Mouse (Mus musculus): ENCODE data around the gene Fzd2. TPM values are rescaled to one million over a fixed set of nuclear protein-coding genes. Genes with fewer than 3 reads are reported as not detected.

Fzd2 gene
- polyA plus RNA-seq (2015; fragmentation: Nextera tagmentation; extraction: Ambion mirVana), result 8.4 and 8.8 TPM in 2 replicates

DNA sequence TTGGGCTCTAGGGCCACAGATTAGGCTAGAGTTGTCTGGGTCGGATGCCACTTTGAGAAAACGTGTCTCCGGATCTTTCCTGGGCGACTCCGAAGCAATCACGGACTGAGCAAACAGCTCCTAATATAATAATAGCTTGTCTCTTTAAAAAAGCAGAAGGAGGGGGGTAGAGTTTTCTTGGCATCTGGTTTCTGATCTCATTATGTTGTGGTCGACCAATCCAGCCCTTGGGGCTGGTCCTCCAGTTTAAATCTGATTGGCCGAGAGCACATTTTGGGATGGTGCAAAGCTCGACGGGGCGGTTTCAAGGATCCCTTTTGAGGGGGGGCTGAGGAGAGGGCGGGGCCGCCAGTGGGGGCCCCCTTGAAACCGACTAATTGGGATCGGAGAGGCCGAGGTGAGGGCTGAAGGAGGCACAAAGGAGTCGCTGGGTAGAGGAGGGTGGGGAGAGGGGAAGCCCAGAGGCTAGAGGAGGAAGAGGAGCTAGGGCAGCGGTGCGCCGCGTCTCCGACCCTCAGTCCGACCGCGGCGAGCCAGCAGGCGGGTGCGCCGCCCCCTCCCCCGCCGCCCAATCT is at the start of gene Fzd2:
Fzd2 (plus strand) TSS at position 387 of the 575 bp plus-strand sequence.

DNA sequence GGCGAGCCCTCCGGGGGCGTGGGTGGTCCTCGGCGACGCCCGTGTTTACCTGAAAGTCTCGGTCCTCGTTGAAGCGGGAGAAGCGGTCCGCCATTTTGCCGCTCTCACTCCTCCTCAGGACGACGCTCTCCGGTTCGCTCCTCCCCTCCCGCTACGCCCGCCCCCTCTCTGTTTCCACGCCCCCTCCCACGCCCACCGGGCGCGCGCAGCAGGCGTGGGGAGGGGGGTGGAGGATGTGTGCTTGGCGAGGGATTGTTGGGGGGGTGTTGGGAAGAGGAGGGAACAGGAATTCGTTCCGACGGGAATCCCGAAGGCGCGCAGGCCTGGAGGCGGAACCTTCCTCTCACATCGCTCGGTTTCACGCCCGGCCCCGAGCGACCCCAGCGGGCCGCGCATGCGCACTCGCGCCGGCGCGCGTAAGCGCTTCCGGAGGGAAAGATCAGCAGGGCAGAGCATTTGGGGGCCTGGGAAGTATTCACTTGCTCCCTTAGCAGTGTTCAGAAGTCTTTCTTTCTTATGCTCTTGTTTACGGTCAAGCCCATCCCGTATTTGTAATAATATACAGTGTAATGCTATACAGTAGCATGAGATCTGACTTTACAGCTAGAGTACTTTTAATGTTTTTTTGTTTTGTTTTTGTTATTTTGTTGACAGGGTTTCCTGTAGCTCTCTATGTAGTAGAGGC is 48.0 kb upstream of the Fzd2 start, which contains the start of gene Gpatch8:
Gpatch8 (minus strand) TSS at position 362 of the 685 bp plus-strand sequence.

DNA sequence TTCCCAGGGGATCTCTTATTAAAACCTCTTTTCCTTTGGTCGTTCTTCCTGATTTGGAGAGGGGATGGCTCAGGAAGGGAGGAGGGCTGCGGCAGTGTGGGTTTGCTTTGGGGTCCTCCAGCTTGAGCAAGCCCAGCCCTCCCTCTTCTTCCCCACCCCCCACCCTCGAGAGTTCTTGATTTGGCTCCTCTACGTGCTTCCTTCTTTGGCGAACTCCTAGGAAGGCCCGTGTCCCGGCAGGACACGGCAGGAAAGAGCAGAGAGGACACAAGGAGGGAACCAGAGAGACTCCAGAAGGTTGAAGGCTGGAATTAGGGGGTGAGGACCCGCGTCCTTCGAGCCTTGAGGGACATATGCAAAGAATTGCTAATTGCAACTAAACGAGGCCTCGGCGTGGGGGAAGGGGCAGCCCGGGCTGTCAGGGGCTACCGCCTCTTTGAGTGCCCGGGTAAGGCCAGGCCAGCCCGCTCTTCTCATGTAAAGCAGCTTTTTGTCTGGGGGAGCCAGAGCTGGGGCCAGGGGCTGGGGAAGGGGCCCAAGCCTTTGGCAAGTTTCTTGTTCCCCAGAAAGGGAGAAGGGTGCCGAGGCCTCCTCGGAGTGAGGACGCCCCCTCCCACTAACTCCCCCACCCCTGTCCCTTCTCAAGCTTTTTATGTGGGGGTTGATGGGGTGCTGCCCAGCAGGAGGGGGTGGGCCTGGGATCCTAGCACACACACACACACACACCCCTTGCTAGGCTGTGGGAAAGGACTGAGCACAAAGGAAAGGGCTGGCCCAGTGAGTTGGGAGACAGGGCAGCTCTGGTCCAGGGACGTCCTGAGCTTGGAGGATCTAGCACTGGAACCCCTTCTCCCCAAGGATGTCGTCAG is 24.8 kb upstream of the Fzd2 start, which contains the start of gene Gm11627:
Gm11627 (minus strand) TSS at position 297 of the 869 bp plus-strand sequence.

Other genes with a start within 250 kb of the Fzd2 start
- gene Slc4a1, start 238.2 kb upstream of the Fzd2 start, polyA plus RNA-seq (2015; fragmentation: Nextera tagmentation; extraction: Ambion mirVana), result 0.32 and 0.57 TPM in 2 replicates
- gene Rundc3a, start 211.0 kb upstream of the Fzd2 start, polyA plus RNA-seq (2015; fragmentation: Nextera tagmentation; extraction: Ambion mirVana), result 125 and 137 TPM in 2 replicates
- gene Slc25a39, start 196.4 kb upstream of the Fzd2 start, polyA plus RNA-seq (2015; fragmentation: Nextera tagmentation; extraction: Ambion mirVana), result 168 and 172 TPM in 2 replicates
- 115 and 118 TPM in 2 replicates for gene Grn, start 174.1 kb upstream of the Fzd2 start, polyA plus RNA-seq (2015; fragmentation: Nextera tagmentation; extraction: Ambion mirVana)
- 29.9 and 35.7 TPM in 2 replicates for gene Fam171a2, start 156.7 kb upstream of the Fzd2 start, polyA plus RNA-seq (2015; fragmentation: Nextera tagmentation; extraction: Ambion mirVana)
- gene Itga2b, start 134.3 kb upstream of the Fzd2 start, polyA plus RNA-seq (2015; fragmentation: Nextera tagmentation; extraction: Ambion mirVana), result 11.8 and 12.6 TPM in 2 replicates
- gene Gpatch8, start 48.0 kb upstream of the Fzd2 start, polyA plus RNA-seq (2015; fragmentation: Nextera tagmentation; extraction: Ambion mirVana), result 43.7 and 50.5 TPM in 2 replicates
- 9.7 and 10.1 TPM in 2 replicates for gene Gm11627, start 24.9 kb upstream of the Fzd2 start, polyA plus RNA-seq (2015; fragmentation: Nextera tagmentation; extraction: Ambion mirVana)
- gene Meioc, start 59.3 kb downstream of the Fzd2 start, polyA plus RNA-seq (2015; fragmentation: Nextera tagmentation; extraction: Ambion mirVana), result 0.09 and 0.14 TPM in 2 replicates
- 27.6 and 29.3 TPM in 2 replicates for gene Ccdc43, start 93.4 kb downstream of the Fzd2 start, polyA plus RNA-seq (2015; fragmentation: Nextera tagmentation; extraction: Ambion mirVana)
- 20.7 and 24.9 TPM in 2 replicates for gene Adam11, start 157.0 kb downstream of the Fzd2 start, polyA plus RNA-seq (2015; fragmentation: Nextera tagmentation; extraction: Ambion mirVana)
- gene Gjc1, start 215.3 kb downstream of the Fzd2 start, polyA plus RNA-seq (2015; fragmentation: Nextera tagmentation; extraction: Ambion mirVana), result 25.7 and 26.6 TPM in 2 replicates
- gene Higd1b, start 231.5 kb downstream of the Fzd2 start, polyA plus RNA-seq (2015; fragmentation: Nextera tagmentation; extraction: Ambion mirVana), result 12.4 and 16.6 TPM in 2 replicates

All from neural tube, postnatal 0 days (tissue).